Mouse (Mus musculus) mature B cell (primary cell): ENCODE results near the gene Capza1.
"Not testable (repeated sequence)": the region's sequence is repeated elsewhere in the genome, so short reads cannot be mapped to it uniquely, and the experiment has no call there.

Experiments used
- in situ Hi-C: fragments of 300-500 bp; cut with MboI; formaldehyde crosslinking; loops from 2 replicates; pipeline ENCODE4 v1.14.3; 2019

The Capza1 gene

DNA sequence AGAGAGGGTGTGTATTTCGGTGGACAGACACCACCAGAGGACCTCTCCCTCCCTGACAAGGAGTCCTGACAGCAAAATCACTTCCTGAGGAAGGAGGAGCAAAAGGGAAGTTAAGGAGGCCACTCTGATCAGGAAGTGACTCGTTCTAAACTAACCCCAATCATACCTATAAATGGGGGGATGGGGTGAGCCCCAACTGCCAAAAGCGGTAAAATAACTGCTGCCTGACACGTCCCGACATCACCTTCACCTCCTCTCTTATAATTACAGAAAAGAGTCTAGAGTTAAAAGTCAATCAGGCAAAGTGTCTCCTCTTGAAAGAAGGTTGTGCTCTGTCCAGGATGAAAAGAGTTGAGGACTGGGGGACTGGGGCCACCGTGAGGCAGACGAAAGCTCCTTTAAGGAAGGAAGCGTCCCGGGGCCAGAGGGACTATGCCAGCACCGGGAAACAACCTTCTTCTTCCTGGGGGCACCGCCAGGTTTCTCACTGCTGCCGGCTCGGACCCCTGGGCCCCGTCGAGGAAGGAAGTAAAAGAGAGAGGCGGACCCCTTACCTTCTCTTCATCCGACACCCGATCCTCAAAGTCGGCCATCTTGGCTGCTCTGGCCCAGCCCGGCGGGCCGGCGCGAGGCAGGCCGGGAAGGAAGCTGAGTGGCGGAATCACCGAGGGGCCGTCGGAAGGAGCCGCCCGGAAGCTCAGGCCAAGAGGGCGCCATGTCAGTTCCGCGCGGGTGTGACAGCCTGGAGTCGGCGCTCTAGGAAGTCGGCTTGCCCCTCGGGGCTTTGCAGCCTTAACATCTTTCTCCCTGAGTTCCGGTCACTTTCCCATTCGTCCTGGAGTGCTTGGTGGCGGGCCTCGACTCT lies at the start of gene Capza1, which contains the start of gene St7l:
Capza1 (minus strand) TSS at position 720 of the 865 bp plus-strand sequence.
St7l (plus strand) TSS at position 220 of the 865 bp plus-strand sequence.
- in situ Hi-C loops: no loop called here

DNA sequence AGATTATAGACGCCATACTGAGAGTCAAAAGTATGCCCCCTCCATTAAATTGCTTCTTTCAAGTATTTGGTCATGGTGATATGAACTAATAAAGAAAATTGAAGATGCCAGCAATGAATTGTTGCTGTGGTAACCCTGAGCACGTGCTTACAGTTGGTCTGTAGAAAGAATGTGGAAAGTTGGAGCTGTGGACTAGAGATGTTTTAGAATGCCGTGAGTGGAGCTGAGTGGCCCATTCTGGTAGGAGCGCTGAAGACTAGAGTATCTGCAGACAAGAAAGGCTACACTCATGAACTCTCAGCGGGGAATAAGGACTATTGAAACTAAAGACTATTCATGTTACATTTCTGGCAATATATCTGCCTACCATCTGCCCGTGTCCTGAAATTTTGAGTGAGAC lies 44.9 kb upstream of the Capza1 start:
- in situ Hi-C loops: no loop called here

DNA sequence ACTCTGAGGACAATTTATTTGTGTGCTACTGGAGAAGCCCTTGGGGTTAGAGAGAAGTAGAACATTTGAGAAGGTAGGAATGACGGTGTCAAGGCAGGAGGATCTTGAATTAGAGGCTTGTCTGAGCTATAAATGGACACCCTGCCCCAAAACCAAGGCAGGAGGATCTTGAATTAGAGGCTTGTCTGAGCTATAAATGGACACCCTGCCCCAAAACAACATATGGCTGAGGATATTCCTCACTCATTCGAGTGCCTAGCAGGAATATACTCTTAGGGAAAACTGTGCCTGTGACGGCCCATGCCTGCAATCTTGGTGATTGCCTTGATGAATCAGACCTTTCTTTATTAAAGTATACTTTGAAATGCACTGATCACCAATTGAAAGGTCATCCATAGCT lies 41.7 kb upstream of the Capza1 start:
- in situ Hi-C loops: no loop called here

DNA sequence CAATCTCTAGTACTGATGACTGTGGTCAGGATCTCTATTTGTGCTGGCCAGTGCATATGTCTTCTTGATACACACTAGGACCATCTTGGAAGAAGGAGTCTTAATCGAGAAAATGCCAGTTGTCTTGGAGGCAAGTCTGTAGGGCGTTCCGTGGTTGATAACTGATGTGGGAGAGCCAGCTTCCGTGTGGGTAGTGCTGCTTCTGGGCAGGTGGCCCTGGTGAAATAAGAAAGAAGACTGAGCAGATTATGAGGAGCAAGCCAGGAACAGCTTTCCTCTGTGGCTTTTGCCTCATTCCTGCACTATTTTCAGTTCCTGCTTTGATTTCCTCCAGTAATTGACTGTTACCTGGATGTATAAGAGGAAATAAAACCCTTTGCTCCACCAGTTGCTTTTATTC lies 41.1 kb upstream of the Capza1 start:
- in situ Hi-C loops: no loop called here

DNA sequence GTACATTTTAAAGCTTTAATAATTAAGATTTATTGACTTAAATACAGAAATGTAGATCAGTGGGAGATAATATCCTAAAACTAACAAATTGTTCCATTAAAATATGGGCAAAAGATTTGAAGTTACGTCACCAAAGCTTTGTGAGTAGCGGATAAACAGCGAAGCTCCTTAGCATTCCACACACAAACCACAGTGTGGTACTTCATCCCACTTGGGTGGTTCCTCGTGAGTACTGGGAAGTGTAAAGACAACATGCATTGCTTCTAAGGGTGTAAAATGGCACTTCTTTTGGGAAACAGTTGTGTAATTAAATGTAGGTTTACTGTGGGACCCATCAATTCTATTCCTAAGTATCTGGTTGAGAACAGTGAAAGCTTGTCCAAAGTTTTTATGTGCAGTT lies 36.8 kb upstream of the Capza1 start:
- in situ Hi-C loops: no loop called here

DNA sequence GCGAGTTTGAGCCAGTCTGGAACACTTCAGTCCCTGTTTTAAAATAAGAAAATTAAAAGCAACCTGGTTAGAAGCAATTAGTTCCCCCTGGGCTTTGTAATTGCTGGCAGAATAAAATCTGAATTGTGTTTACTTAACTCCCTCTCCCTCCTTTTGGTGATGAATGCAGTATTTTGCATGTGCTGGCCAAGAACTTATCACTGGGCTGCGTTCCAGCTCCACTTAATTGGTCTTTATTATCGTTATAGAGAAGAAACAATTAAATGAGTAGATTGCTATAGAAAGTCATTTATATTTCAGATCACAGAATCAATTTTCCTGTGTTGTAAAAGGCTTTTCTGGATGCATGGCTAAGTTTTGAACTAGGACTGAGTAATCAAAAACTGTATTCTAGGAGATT lies 31.8 kb upstream of the Capza1 start:
- in situ Hi-C loops: no loop called here

DNA sequence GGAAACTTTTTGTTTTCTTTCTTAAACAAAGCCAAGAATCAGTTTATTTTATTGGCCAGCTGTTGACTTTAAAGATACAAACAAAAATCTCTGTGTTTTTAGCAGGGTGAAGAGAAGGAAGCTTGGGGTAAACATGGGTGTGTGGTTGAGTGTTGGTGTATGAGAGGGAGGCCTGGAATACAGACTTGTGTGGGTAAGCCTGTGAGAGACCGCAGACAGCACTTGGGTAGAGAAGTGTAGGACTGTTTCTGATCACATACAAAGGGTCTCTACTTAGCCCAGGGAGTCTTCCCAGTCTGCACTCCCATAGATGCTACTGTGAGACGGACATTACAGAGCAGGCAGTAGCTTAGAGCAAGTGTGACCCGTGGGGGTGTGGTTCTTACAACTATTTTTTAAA lies 24.3 kb upstream of the Capza1 start:
- in situ Hi-C loops: no loop called here

DNA sequence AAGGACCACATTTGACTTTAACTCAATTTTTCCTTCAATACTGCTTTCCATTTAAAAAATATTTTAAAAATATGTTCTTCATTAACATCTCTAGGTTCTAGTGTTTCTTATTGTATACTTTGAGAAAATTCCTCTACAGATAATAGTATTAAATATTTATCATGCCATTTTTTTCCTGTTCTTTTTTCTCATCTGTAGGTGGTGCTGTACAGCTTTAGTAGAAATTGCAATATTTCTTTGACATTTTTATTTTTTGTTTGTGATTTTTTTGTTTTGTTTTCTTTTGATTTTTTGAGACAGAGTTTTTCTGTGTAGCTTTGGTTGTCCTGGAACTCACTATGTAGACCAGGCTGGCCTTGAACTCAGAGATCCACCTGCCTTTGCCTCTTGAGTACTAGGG lies 5.3 kb upstream of the Capza1 start:
- in situ Hi-C loops: no loop called here

DNA sequence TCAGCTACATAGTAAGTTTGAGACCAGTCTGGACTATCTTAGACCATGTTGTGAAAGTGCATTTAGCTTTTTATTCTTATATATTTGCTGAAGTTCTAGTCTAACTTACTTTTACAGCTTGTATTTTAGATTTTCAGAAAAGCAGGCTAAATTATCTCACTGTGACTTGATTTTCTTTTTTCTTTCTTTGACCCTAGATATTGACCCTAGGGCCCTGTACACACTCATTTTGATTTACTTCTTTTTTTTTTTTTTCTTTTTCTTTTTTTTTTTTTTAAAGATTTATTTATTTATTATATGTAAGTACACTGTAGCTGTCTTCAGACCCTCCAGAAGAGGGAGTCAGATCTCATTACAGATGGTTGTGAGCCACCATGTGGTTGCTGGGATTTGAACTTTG lies 2.4 kb upstream of the Capza1 start:
- in situ Hi-C loops: not testable (repeated sequence)

DNA sequence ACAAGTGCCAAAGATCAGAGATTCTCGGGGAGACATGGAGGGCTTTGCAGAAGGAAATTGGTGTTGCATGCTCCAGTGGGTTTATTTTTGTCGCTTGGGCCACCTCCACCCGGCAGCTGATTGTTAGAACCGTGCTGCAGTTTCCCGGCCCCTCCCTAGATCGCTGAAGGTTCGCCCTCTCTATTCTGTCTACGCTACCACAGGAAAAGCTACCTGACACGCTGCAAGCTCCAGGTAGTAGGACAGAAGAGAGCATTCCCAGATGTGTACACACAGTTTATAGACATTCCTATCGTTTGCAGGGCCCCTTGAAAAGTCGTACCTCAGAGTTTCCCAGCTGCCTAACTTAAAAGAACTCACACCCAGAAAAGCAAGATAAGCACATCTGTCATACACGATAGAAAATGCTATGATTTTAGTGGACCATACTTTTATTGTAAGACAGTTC lies 1.1 kb upstream of the Capza1 start:
- in situ Hi-C loops: no loop called here

DNA sequence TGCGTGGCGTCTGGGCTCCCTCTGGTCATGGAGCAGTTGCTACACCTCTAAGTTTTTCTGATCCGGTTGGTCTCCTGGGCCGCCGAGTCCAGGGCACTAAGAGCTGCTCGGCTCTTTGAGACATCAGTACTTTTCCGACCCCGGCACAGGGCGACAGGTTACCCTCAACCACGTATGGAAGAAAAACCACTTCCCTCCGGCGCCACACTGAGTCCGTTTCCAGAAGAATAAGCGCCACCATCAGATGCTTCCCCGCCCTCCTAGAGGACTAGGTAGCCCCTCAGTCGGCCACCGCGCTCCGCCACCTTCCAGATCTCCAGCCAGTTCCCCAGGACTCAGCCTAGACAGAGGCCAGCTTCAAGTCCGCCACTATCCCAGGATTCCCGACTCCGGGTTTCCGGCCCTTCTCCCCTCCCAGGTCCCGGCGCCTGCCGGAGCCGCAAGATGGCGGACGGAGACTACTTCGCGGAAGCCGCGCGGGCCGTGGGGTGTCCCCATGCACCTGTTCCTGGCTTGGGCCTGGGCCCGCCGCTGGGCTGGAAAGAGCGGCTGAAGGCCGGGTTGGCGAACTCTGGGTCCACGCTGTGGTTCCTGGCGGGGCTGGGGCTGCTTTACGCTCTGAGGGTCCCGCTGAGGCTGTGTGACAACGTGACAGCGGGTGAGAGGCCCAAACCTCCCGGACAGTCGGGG lies 491 bp upstream of the Capza1 start:
- in situ Hi-C loops: no loop called here

DNA sequence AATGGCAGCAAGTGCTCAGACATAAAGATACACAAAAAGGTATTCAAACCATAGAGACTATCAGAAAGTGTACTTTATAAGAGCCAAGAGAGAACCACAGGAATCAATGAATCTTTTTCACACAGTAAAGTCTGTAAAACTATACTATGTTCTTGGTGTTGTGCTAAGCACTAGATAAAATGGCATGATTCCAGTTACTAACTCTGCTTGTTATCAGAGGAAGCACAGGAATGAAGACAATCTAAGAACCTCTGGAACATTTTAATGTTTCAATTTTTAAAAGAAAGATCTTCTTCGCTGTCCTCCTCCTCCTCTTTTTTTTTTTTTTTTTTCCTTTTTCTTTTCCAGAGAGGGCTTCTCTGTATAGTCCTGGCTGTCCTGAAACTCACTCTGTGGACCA lies 5.7 kb downstream of the Capza1 start:
- in situ Hi-C loops: no loop called here

DNA sequence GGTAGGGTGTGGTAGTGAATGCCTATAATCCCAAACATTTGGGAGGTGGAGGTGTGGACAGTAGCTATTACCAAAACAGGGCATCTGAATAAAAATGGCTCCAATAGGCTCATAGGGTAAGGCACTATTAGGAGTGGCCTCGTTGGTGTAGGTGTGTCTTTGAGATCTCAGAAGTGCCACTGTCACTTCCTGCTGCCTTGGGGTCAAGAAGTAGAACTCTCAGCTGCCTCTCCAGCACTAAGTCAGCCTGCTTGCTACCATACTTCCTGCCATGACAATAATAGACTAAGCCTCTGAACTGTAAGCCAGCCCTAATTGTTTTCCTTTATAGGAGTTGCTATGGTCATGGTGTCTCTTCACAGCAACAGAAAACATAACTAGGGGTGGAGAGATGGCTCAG lies 8.2 kb downstream of the Capza1 start:
- in situ Hi-C loops: no loop called here

DNA sequence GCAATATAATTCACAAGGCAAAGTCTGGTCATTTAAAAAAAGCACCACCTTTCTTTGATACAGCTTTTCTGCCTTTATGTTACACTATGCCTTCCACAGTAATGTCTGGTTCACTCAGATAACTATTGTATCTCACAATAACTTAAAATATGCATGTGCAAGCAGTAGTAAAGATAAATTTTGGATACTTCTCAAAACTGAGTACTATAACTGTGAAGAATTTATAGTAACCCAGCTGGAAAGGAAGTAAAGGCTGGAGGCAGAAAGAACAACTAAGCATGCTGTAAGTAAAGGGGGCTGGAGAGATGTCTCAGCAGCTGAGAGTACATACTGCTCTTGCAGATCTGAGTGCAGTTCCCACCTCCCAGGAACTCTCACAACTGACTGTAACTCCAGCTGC lies 9.4 kb downstream of the Capza1 start:
- in situ Hi-C loops: no loop called here

DNA sequence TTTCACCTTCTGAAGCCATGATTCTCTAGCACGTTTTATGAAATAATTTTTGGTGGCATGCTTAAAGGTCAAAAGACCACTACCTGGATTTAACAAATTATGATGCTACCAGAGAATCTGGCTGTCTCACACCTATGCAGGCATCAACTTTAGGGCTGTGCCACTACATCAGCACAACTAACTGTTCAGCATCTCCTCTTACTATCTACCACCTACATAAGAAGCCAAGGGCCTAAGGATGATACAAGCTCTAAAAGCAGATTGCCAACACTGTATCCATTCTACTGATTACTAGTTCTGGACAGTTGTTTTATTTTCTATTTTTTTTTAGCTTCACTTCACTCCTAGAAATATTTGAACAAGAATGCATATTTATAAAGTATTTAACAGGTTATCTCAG lies 9.8 kb downstream of the Capza1 start:
- in situ Hi-C loops: no loop called here

DNA sequence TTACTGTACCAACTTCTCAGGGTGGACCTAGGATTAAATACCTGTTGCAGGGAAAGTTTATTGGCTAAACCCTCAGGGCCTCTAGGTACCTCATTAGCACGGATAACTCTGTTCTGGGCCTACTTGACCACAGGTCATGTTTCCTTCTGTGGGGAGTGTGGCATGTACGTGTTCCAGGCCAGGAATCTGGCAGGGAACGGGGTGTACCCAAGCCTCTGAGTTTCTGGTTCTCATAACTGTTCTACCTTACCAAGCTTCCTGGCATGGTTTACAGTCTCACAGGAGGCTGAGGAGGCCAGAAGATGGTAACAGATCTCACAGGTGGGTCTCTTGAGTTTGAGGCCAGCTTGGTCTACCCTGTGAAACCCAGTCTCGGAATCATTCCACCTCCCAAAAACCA lies 17.7 kb downstream of the Capza1 start:
- in situ Hi-C loops: no loop called here

DNA sequence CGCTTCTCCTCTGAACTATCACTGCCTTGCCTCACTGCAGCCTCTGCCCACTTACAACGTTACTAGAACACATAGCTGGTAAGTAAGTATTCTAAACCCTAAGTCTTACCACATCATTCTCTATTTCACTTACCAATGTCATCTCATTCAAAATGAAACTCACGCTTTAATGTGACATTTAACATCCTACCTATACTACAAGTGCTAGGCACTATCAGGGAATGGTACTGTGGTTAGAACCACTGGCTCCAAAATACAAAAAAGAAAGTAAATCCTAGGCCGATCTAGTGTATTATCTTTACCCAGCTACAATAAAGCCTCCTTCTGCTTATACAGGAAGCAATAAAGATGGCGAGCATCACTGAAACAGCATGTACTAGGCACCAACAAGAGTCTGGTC lies 23.3 kb downstream of the Capza1 start:
- in situ Hi-C loops: no loop called here

DNA sequence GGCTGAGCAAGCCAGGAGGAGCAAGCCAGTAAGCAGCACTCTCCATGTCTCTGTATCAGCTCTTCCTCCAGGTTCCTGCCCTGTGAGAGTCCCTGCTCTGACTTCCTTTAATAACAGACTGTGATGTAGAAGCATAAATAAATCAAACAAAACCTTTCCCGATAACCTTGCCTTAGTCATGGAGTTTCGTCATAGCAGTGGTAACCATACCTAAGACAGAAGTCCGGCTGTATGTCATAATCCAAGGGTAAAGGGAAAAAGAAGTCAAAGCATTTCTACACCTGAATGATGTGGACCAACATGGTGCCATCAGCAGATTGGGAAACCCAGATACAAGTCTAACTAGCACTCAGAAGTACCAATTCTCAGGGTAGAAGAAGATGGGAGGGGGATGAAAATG lies 28.5 kb downstream of the Capza1 start:
- in situ Hi-C loops: no loop called here

DNA sequence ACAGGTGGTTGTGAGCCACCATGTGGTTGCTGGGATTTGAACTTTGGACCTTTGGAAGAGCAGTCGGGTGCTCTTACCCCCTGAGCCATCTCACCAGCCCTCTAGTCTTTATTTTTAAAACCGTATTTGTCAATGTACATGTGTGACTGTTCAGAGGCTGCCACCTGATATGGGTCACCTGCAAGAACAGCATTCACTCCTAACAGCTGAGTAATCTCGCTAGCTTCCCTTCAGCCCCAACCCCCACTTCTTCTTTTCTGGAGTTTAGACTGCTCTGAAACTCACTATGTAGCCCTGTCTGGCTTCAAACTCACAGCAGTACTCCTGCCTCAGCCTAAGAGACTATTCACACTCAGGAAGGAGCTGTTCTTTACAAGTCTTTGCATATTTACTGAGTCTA lies 41.9 kb downstream of the Capza1 start:
- in situ Hi-C loops: no loop called here

DNA sequence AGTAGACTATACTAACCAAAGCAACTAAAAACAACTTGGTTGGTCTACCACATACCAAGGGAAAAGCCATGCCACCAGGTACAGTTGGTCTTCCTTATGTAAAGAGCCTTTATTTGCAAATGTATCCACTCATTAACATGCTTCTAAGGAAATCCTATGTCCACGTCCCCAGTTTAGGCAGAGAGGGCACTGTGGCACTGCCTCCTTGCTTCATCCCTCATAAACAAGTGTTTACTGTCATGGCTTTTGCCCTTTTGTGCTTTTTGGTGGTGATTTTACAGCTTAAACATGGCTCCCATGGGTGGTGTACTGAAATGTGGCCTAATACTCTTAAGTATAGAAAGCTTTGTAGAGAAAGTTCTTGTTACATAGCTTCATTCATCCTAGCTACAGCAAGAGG lies 43.9 kb downstream of the Capza1 start:
- in situ Hi-C loops: no loop called here

DNA sequence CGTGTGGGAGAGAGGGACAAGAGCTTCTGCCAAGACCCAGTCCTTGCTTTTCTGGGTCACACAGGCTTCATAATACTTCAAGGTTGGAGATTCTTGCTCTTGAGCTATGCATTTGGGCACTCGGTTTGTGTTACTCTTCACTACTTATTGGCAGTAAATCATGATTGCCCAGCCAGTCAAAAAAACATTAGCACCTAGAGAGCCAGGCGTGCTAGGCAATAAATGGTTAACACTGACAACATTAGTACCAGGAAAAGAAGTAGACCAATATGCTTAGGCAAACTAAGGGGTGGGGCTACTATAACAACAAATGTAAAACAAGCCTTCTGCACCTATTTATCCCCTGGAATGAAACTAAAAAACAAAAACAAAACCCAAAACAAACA lies 45.6 kb downstream of the Capza1 start:
- in situ Hi-C loops: no loop called here

DNA sequence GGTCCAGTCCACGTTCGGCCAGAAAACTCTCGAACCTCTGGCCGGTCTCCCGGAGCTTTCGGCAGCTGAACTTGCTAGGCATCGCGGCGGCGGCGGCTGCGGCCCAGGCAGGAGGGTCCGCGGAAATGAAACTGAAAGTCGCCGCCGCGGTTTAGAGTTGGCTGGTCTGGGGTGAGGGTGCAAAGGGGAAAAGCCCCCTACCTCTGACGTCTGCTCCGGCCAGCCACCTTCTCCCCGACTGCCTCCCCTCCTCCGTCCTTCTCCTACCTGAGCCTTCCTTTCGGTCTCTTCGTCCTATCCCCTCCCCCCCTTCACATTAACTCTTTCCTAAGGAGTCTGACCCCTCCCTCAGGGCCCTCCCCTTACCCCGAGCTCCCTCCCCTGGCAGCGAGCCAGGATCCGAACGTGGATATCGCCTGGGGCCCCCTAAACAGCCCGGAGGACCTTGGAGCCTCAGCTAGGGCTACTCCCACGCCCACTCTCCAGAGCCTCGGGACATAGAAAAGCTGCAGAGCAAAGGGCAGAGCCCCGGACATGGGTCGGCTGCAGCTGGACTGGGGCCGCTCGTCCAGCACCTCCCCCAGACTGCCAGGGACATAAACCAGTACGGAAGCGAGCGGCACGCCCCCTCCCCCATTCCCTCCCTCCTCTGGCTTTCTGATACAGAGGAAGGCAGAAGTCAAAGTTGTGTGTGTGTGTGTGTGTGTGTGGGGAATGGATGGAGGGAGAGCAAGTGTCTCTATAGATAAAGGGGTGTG lies 46.1 kb downstream of the Capza1 start, which contains the start of gene Mov10:
Mov10 (minus strand) TSS at position 573 of the 758 bp plus-strand sequence.
- in situ Hi-C loops: no loop called here
